Mouse (Mus musculus) ovary, postnatal 10 days (tissue): ENCODE data around the gene Eif4e2.

Source experiments
- DNase-seq: peaks from one replicate; pipeline ENCODE4 v3.0.0; 2022; ENCODE audit warnings: low spot score

Eif4e2 gene

DNA sequence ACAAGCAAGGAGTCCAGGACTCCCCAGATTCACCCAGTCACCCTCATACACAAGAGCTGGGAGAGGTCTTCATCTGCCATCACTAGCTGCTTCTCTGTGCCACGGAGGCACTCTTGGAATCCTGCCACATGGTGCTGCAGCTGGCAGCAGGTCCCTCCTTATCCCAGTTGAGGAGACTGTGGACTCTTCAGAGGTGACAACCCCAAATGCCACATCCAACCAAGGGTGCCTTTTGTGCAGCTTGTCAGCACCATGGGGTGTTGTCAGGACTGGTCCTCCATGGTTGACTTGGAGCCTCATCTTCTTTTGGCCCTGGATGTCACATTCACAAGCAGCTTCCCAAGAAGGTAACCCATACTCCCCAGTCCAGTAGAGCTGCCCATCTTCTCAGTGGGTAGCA, 11.9 kb upstream of the Eif4e2 start:
- no peak for DNase-seq

DNA sequence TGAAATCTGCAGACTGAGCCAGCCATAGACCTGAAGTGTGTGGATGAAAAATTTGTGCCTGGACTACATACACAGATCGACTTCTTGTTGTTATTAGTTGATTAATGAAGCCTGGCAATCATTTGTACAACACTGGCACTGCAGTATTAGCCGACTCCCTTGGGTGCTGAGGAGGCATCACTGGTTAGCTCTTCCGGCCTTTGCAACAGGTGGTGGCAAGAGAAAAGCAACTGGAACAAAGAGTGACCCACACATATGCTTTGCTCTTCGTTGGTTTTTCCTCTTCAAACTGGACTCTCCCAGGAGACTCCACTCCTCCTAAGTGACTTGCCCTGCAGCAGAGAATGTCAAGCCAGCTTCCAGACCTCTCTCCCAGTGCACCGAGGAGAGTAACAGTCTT, 9.9 kb upstream of the Eif4e2 start:
- DNase-seq, result no peak

DNA sequence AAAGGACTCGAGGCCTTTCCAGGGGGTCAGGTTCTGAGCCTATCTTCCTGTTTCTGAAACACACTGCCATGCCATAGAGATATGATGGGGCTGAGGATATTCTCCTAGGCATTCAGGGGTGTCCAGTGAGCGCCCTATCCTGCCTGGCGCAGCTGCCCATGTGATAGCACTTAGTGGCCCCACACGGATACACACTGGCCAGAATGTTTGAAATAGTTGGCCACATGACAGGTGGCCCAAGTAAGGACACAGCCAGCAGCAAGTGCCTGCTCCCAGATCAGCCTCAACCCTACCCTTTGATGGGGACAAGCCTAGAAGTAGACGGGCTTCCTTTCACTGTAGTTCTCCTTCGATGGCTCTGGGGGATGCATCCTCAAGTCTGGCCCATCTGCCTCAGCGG, 9.2 kb upstream of the Eif4e2 start, which contains the start of gene Chrng:
TSS of gene Chrng (plus strand) at position 193 of the 400 bp plus-strand sequence.
- no peak for DNase-seq

DNA sequence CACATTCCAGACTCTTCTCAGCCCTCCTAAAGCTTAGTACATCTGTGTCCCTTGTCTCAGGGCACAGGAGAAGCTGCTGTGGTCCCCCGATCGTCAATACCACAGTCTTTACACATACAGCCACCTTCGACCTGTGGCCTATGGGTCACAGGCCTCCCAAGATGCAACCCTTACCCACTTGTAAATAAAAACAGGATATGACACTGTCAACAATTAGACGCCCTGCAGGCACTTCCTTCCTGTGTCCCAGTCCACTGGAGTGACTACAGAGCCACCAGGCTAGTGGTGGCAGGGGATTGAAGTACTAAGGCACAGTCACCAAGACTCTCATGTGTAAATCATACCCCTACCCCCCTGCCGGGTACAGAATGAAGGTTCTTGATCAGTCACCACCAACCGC, 8.7 kb upstream of the Eif4e2 start:
- no peak for DNase-seq

DNA sequence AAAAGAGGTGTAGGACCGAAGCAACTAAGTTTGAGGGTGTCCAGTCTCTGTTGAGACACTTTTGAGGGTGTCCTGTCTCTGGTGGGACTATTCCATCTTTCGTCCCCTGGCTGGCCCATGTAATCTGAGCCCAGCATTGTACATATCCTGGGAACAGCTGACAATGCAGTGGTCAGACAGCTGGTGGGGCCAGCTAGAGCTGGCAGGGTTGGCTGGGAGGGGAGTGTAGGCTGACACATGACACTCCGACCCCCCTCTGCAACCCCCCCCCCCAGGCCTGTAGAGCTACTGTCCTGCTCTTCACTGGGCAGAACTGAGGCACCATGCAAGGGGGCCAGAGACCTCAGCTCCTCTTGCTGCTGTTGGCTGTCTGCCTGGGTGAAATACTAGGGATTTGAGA, 8.2 kb upstream of the Eif4e2 start:
- no peak for DNase-seq

DNA sequence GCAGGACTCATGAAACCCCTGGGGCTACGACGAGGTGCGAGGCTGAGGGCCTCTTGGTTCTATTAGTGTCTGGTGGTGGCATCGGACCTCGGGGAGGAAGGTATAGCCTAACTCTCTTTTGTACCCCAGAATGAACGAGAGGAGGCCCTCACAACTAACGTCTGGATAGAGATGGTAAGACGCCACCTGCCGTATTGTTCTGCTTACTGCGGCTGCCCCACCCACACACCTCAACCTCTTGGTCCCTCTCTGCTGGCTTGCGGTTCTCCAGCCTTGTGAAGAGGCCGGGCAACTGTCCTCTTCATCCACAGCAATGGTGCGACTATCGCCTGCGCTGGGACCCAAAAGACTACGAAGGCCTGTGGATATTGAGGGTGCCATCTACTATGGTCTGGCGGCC, 7.4 kb upstream of the Eif4e2 start:
- no peak for DNase-seq

DNA sequence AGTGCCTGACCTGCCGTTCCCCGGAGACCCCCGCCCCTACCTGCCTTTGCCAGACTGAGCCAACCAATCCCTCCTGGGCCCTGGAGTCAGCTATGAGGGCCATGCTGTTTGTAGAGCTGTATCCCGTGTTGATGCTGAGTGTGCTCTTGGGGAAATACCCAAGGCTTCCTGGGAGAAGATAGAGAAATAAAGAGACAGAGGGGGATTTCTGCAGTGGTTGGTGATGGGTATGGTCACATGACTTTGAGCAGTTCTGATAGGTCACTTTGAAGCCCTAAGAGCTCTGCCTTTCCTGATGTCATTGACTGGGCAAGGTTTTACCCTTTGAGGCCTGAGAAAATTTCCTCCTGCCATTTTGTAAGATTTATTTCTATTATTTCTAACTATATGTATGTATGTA, 2.3 kb upstream of the Eif4e2 start:
- DNase-seq, result no peak

DNA sequence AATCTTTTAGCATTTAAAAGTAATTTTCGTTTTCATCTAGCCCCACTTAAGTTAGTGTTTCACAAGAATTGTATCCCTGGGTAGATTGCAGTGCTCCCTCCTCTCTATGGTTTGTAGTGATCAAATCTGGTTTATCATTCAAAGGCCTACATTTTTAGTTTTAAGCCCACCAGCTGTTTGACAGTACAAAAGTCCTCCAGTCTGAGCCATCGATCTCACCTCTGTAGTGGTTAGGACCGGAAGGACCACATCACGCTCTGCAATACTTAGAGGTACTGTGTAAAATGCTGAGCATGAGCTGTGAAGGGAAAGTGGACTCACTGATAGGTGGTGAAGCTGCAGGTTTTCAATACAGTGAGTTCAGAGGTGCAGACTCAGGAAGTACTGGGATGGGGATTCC, 1.0 kb downstream of the Eif4e2 start:
- no peak for DNase-seq

DNA sequence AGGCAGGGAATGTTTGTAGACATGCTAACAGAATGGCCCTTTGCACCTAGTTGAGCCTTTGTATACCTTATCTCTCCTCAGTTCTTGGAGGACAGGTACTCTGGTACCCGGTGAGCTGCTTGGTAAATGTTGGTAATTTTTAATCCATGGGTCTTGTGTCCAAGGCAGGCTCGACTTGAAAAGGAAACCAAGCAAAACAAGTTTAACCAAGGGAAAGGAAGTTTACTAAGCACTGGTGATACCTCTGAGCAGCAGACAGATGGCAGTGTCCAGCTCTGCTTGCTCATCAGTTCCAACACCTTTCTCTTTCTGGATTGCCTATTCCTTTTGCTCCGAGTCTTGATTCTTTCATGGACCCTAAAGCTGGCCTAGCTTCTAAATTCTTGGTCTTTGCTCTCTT, 4.2 kb downstream of the Eif4e2 start:
- no peak for DNase-seq

DNA sequence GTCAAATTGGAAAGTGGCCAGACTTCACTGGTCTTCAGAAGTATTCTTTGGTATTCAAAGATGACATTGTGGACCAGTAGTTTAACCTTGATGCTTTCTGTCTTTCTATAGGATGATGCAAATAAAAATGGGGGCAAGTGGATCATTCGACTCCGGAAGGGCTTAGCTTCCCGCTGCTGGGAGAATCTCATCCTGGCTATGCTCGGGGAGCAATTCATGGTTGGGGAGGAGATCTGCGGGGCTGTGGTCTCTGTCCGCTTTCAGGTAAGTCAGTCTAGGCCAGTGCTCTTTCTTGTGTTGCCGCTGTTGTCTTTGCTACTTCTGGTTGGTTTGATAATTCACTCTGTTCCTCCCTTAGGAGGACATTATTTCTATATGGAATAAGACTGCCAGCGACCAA, 12.0 kb downstream of the Eif4e2 start:
- DNase-seq, result no peak

DNA sequence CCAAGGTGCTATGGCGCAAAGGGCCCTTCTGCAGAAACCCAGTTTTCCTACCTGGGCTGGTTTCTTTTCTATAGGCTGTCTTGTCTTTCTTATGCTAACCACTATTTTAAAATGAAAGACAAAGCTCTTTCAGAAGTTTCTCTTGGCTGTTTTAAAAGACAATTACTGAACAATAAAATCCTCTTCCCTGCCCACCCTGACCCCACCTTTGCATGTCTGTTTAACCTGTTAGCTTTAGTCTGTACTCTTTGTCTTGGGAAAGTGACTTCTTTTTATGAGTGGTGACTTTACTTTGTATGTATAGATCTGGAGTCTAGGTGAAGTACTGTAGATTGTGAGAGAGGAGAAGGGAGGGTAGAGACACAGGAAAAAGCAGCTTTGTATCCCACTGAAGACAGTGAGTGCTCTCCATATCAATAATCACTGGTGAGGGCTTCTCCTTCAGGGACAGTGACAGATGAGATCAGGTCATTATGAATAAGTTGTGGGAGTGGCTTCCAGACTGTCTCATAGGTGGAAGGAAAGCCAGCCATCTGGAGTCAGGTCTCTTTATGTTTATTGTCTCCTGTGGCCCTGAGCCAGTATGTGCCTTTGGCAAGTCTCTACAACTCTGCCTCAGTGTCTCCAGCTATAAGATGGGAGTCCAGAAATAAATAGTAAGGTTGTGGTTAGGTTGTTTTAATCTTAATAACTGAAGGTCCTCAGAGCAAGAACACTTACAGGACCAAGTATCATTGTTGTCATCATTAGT, 12.9 kb downstream of the Eif4e2 start:
- DNase-seq, result no peak

DNA sequence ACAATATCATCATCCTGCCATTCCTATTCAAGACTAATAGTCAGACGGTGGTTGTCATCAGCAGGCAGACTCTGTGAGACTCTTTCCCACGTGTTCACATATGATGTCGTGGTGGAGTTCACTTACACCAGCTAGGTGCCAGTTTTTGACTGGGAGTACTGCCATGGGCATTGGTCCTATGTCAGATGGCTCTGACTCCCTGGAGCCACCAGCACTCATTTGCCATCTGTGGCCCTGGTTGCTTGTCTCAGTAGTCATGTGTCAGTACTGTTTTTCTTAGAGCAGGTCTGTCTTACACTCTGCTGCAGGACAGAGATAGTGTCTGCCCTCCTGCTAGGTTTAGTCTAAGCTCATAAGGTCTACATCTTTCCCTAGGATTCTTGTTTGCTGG, 13.4 kb downstream of the Eif4e2 start:
- no peak for DNase-seq

DNA sequence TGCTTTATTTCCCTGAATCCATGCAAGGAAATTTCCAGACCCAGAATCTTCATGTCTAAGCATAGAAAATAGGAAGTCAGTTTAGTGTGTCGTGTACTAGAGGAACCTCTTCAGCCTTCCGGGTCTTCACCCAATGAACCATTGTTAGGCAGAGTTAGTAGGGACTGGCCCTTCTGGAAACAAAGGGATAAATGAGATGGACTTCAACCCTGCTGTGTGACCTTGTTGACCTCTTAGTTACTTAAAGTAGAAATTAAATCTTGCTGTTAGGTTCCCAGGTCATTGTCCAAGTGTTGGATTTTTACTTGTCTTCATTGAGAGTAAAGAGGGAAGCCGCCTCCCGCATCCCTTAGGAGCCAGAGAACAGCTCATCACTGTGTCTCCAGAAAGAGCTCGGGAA, 16.9 kb downstream of the Eif4e2 start:
- DNase-seq, result no peak

DNA sequence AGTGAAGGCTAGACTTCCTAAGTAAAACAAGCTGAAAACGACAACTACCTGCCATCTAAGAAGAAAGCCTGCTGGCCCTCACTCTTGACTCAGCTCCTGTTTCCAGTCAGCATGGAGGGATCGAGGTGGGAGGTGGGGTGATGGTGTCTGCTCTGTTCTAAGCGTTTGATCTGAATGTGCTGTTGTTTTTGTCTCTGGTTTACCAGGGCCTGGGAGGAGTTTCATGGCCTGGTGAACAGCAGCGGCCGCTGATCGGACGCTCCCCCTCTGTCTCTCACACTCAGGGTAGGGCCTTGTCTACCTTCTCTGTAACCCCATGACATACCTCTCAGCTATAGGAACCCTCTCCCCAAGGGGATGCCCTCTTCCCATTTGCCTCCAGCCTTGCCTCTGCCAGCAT, 18.5 kb downstream of the Eif4e2 start:
- no peak for DNase-seq

DNA sequence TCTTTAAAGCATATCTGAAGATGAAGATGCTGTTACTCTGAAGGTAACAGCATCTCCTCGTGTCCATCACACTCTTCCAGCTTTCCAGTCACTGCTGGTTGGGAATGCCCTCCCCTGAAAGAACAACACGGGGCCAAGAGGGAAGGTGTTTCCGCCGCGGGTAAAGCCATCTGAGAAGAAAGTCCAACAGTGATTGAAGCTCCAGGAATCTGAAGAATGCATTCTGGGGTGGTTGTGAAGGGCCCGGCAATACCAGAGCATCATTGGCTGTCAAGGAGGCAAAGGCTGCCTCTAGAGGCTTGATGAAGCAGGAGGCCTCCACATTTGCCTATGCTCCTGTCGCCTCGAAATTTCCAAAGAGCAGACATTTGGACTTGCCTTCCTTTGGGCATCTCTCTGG, 25.3 kb downstream of the Eif4e2 start:
- DNase-seq, result no peak

DNA sequence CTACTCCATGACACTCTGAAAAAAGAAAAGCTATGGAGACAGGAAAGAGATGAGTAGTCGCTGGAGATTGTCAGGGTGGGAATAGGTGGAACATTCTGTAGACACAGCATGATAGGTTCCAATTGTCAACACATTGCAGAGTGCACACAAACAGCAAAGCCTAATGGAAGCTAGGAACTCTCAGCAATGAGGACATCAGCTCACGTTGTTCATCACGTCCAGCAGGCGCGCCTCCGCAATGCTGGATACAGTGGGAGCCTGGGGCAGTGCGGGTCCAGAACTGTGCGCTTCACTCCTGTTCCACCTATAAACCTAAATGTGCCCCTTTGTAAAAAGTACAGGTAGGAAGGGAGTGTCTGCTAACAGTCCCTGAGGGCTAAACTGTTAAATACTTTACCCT, 29.3 kb downstream of the Eif4e2 start:
- DNase-seq, result no peak

DNA sequence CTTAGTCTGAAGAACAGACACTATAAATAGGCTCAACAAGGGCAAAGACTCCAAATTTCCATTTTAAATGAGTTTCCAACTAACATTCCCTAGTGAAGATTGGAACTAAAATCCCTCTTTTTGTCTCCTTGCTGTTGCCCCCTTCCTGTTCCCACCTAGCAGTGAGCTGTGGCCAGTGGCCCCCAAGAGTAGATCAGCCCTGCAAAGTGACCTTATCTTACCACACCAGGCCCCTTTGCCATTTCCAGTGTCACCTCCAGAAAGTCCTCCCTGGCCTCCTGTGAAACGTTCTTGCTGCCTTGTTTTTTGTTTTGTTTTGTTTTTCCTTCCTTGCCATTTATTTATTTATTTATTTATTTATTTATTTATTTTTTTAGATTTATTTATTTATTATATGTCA, 31.7 kb downstream of the Eif4e2 start:
- DNase-seq, result no peak

DNA sequence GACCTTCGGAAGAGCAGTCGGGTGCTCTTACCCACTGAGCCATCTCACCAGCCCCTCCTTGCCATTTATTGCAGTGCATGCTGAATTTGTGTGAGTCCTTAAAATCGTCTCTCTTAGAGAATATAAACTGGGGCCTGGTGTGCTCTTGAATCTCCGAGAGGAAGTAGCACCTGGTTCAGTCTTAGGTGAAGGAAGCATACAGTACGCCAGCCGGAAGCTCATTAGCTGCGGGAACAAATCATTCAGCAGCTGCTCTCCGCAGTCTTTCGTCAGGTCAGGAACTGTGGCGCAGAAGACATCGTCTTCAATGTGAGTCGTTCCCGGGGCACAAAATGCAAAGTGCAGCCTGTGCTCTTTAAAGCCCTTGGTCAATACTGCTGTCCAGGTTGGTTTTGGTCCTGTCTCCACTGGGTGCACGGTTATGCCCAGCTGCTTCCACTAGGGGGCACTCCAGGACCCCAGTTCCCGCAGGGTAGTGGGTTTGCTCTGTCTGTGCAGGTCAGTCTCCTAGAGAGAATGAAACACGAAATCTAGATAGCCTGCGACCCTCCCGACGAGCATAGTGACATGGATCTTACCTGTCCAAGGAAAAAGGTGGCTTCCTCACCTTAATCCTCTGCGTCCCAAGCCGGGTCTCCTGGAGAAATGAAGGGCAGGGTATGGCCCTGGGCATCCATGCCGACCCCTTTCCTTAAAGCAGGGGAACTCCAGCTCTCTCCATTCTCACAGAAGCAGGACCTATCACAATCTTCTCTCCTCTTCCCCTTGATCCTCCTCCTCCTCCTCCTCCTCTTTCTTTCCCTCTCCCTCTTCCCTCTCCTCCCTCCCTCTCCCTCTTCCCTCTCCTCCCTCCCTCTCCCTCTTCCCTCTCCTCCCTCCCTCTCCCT, 32.5 kb downstream of the Eif4e2 start:
- peak; percentile 70 for DNase-seq

DNA sequence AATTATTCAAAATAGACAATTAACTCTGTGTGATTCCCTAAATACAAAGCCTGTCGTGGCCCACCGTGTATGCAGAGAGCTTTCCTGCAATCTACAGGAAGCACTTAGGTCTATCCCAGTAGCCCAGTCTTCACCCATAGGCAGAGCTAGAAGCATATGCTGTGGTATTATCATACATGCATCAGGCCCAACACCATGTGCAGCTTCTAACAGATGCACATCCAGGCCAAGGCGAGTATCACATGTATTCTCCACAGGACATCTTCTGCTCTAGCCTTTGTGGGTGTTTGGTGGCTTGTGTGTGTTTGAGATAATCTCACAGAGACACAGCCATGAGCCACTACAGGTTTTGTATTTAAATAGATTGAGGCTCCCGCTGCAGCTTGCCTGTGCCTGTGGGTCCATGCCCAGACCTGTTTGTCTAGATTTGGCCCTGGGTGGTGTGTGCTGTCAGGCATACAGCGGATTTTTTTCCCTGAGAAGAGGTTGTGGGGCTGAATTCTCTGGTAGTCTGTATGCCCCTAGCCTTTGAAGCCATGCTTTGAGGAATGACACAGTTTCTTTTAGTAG, 38.4 kb downstream of the Eif4e2 start:
- no peak for DNase-seq

DNA sequence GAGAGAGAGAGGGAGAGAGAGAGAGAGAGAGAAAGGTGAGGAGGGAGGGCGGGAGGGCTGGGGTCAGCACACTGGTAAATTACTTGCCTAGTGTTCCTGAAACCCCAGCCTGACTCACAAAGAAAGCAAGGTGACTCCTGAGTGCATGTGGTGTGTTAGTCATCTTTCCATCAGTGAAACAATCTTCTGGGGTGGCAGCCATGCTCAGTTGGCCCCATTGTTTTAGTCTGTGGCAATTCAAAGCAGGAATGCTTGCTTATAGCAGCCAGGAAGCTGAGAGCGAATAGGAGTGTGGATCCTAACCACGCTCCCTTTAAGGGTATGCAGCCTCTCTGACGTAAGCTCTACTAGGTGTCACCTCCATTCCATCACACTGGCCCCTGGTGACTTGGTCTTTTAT, 41.5 kb downstream of the Eif4e2 start:
- DNase-seq, result no peak

DNA sequence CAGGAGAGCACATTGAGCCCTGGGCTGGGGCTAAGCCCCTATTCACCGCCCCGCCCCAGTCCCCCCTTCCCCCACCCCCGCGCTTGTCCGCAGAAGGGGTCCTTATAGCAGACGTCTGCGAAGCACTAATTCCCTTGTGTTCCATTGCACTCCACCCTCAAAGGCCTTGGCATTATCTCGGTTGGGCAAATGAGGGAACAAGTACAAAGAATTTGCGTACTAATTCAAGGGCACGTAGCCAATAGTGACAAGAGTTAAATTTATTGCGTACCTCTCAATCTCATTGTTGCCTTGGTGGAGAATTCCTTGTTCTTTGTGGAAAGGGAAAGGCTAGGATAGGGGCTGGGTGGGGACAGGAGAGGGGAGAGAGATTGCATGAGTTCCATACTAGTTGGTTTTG, 44.0 kb downstream of the Eif4e2 start:
- no peak for DNase-seq

DNA sequence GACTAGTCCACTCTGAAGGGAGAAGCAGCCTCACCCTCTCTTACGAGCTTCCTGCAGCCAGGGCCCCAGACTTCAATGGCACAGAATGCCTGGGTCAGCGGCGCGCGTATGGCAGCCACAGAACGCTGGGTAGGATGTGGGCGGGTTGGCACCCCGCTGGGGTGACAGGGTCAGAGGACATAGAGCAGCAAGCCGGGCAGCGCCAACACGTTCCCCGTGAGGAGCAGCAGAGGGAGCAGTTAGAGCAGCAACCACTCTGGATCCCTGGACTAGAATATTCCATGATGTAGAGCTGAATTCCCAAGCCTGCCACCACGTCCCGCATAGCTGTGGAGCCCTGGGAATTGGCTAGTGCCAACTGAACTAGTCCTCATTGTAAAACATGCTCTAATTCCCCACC, 44.8 kb downstream of the Eif4e2 start:
- no peak for DNase-seq

DNA sequence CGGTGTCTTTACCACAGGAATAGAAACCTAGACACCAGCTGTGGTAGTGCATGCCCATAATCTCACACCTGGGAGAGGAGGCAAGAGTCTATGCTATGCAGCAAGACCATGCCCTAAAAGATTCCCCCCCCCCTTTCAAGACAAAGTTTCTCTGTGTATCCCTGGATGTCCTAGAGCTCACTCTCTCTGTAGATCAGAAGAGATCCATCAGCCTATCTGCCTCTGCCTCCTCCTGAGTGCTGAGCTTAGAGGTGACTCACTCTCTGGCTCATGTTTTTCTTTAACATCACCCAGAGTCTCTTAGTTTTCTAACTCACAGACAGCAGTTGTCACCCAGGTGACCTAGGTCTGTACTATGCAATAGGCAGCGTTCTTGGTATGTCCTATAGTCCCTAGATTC, 45.6 kb downstream of the Eif4e2 start:
- DNase-seq, result no peak
